Mouse (Mus musculus): ENCODE results near the gene Loxl1. TPM values are rescaled to one million over a fixed set of nuclear protein-coding genes. Genes with fewer than 3 reads are reported as not detected.

Gene Loxl1
- polyA plus RNA-seq, 1 experiment from 2014 or later: 26.0 TPM

DNA sequence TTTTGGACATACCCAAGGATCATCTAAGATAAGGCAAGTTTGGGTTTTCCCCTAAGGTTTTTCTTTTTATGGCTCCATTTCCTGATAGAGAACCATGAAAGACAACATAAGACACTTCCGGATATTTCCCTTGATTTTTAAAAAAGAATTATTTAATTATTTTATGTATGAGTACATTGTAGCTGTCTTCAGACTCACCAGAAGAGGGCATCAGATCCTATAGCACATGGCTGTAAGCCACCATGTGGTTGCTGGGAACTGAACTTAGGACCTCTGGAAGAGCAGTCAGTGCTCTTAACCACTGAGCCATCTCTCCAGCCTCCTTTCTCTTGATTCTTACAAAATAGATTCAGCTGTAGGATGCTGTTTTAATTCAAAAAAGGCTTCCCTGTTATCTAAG is 28.8 kb upstream of the Loxl1 start:
- 88% methylated on average over 1 of the region's 1 CpGs for WGBS

DNA sequence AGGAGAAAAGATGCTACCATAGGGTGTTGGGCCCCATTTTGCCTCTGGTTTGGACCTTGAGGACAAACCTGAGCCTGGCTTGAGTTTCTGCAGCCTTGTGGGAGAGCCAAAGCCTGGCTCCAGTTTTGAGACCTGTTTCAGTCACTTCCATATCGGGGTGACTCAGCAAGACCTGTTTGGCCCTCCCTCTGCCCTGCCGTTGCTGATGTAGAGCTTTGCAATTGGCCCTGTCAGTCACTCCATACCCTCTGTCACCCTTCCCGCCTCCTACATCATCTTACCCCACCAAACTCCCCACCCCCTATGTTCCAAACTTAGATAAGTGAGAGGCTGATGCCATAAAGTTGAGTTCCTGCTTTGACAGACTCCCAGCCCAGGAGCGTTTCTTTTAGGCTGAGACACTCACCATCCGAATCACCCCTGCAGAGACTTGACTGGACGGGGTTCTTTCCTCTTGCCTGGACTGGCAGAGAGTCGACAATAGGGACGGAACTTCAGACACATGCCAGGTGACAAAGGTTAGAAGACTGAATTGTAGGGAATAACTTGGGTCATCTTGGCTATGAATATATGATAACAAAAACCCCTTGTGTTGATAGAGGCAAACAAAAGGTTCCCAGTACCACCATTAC is 23.8 kb upstream of the Loxl1 start:
- no peak overlapping the region for H3K4me2 ChIP-seq (replicated peaks; ENCODE audit: low read depth, low read length)
- no peaks in the 10 kb centered on the region for H3K9me3 ChIP-seq (ENCODE audit: control insufficient read depth, low read length)
- no peaks in the 10 kb centered on the region for H3K36me3 ChIP-seq (ENCODE audit: control insufficient read depth, insufficient read depth, low read length)
- no peak overlapping the region for H3K4me3 ChIP-seq (ENCODE audit: low read length)
- H3K4me1 ChIP-seq (ENCODE audit: control insufficient read depth, insufficient read depth, low read length): no peaks in the 10 kb centered on the region
- ATAC-seq (ENCODE audit: low FRiP score, low TSS enrichment): no peak
- no peaks in the 10 kb centered on the region for H3K27me3 ChIP-seq (ENCODE audit: control insufficient read depth, insufficient read depth, low read length)
- WGBS: 68% methylated on average over 8 of the region's 8 CpGs
- no peak overlapping the region for H3K9ac ChIP-seq (ENCODE audit: low read depth, low read length)
- H3K27ac ChIP-seq (ENCODE audit: low read depth, low read length): no peak overlapping the region

More for the DNA sequence above, 28.8 kb upstream of the Loxl1 start:
- H3K9me3 ChIP-seq (ENCODE audit: control insufficient read depth, low read length): no peaks in the 10 kb centered on the region
- ATAC-seq (ENCODE audit: low FRiP score, low TSS enrichment): no peak
- 0 out of 2 replicates have a peak, but pooled peaks cover 4% of the 10 kb centered on the region for H3K4me1 ChIP-seq (ENCODE audit: control insufficient read depth, insufficient read depth, low read length)
- H3K9ac ChIP-seq (ENCODE audit: low read depth, low read length): no peak overlapping the region
- no peaks in the 10 kb centered on the region for H3K27me3 ChIP-seq (ENCODE audit: control insufficient read depth, insufficient read depth, low read length)
- no peak overlapping the region for H3K4me2 ChIP-seq (replicated peaks; ENCODE audit: low read depth, low read length)
- no peak overlapping the region for H3K4me3 ChIP-seq (ENCODE audit: low read length)
- H3K36me3 ChIP-seq (ENCODE audit: control insufficient read depth, insufficient read depth, low read length): no peaks in the 10 kb centered on the region
- no peak overlapping the region for H3K27ac ChIP-seq (ENCODE audit: low read depth, low read length)

DNA sequence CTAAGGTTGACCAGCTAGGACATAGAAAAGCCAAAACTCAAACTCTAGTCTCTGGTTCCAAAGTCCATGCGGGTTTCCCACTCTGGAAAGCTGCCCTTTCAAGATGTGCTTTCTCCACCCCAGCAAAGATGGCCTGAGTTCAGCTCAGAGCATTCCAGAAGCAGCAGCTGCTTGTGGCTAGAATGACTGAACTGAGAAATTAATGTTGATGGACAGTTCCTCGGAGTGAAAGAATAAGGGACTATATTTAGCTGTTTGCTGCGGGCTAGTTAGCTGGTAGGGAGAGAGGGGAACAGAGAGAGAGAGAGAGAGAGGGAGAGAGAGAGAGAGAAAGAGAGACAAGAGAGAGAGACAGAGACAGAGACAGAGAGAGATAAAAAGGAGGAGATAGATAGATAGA is 18.3 kb upstream of the Loxl1 start:
- Histone ChIP-seq H3K9ac (ENCODE audit: low read depth, low read length) (no peak overlapping the region), H3K27me3 (ENCODE audit: control insufficient read depth, insufficient read depth, low read length) (no peaks in the 10 kb centered on the region), H3K4me1 (ENCODE audit: control insufficient read depth, insufficient read depth, low read length) (no peaks in the 10 kb centered on the region), H3K4me3 (ENCODE audit: low read length) (no peak overlapping the region), H3K9me3 (ENCODE audit: control insufficient read depth, low read length) (no peaks in the 10 kb centered on the region), H3K27ac (ENCODE audit: low read depth, low read length) (no peak overlapping the region), H3K4me2 (replicated peaks; ENCODE audit: low read depth, low read length) (no peak overlapping the region), H3K36me3 (ENCODE audit: control insufficient read depth, insufficient read depth, low read length) (no peaks in the 10 kb centered on the region)
- WGBS: 68% methylated on average over 3 of the region's 3 CpGs
- ATAC-seq (ENCODE audit: low FRiP score, low TSS enrichment): no peak

DNA sequence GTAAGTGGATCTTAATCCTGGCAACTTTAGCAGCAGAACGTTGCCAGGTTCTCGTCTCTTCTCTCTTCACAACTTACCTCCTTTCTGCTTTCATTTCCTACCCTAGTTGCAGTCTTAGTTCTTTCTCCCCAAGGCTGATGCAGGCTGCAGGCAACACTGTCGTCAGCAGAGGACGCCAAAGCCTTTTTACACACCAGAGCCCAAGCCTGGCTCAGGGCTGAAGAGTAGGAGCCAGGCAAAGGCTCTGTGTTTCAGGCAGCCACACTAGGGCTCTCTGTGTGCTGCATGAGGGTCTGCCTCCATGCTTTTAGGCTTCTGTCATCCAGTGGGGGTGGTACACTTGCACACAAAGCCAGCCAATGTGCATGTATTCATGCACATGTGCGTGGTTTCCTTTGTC is 17.3 kb upstream of the Loxl1 start:
- Histone ChIP-seq H3K4me1 (ENCODE audit: control insufficient read depth, insufficient read depth, low read length) (no peaks in the 10 kb centered on the region), H3K27ac (ENCODE audit: low read depth, low read length) (no peak overlapping the region)
- ATAC-seq (ENCODE audit: low FRiP score, low TSS enrichment): no peak

DNA sequence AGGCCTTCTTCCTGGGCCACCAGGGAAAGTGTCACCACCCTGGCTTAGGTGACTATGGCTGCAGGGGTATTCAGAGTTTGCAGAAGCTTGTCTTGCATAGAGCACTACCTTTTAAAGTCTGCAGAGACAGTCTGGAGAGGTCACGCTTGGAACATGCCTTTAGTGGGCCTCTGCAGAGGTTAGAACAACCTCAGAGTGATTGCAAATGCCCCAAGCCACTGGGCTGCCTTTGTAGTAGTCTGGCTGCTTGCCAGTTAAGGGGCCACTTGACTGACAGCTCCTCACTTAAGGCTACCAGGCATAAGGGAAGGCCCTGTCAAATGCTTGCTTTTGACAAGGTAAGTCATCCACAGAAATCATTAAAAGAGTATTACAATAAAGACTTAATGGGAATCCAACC is 14.4 kb upstream of the Loxl1 start:
- no peaks in the 10 kb centered on the region for H3K4me1 ChIP-seq (ENCODE audit: control insufficient read depth, insufficient read depth, low read length)
- H3K9ac ChIP-seq (ENCODE audit: low read depth, low read length): no peak overlapping the region
- no peaks in the 10 kb centered on the region for H3K9me3 ChIP-seq (ENCODE audit: control insufficient read depth, low read length)
- no peaks in the 10 kb centered on the region for H3K27me3 ChIP-seq (ENCODE audit: control insufficient read depth, insufficient read depth, low read length)
- H3K36me3 ChIP-seq (ENCODE audit: control insufficient read depth, insufficient read depth, low read length): no peaks in the 10 kb centered on the region
- no peak overlapping the region for H3K4me2 ChIP-seq (replicated peaks; ENCODE audit: low read depth, low read length)
- no peak for ATAC-seq (ENCODE audit: low FRiP score, low TSS enrichment)
- no peak overlapping the region for H3K4me3 ChIP-seq (ENCODE audit: low read length)
- 48% methylated on average over 1 of the region's 1 CpGs for WGBS
- H3K27ac ChIP-seq (ENCODE audit: low read depth, low read length): no peak overlapping the region

More for the DNA sequence above, 17.3 kb upstream of the Loxl1 start:
- WGBS: 40% methylated on average over 5 of the region's 5 CpGs
- Histone ChIP-seq H3K4me2 (replicated peaks; ENCODE audit: low read depth, low read length) (no peak overlapping the region), H3K36me3 (ENCODE audit: control insufficient read depth, insufficient read depth, low read length) (no peaks in the 10 kb centered on the region), H3K9ac (ENCODE audit: low read depth, low read length) (no peak overlapping the region), H3K27me3 (ENCODE audit: control insufficient read depth, insufficient read depth, low read length) (no peaks in the 10 kb centered on the region), H3K4me3 (ENCODE audit: low read length) (no peak overlapping the region), H3K9me3 (ENCODE audit: control insufficient read depth, low read length) (no peaks in the 10 kb centered on the region)

DNA sequence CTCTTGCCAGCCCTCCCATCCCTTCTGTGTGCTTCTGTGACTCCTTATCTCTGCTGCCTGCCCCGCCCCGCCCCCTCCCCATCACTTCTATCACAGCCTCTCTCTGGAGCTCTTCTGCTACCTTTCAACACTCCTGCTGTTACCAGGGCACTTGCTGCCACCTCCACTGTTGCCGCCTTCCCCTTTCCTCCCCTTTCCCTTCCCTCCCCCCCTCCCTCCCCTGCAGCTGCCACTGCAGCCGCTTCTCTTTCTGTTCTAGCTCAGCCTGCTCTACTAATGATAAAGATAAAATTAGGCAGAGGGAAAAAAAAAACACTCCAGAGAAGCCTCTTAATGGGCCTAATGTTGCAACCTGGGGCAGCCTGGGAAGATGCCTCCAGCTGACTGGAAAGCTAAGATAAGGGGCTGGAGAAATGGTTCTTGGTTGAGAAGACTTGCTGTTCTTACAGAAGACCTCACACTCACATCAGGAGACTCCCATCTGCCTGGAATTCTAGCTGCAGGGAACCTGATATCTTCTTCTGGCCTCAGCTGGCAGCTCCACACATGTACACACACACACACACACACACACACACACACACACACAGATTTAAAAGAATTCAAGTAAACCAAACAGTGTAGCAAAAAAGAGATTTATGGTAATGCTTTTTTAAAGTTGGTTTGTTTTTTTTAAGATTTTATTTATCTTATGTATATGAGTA is 13.6 kb upstream of the Loxl1 start:
- 18% methylated on average over 4 of the region's 4 CpGs for WGBS
- Histone ChIP-seq H3K4me1 (ENCODE audit: control insufficient read depth, insufficient read depth, low read length) (no peaks in the 10 kb centered on the region), H3K36me3 (ENCODE audit: control insufficient read depth, insufficient read depth, low read length) (no peaks in the 10 kb centered on the region), H3K9me3 (ENCODE audit: control insufficient read depth, low read length) (no peaks in the 10 kb centered on the region), H3K4me2 (replicated peaks; ENCODE audit: low read depth, low read length) (no peak overlapping the region), H3K4me3 (ENCODE audit: low read length) (no peak overlapping the region), H3K27me3 (ENCODE audit: control insufficient read depth, insufficient read depth, low read length) (no peaks in the 10 kb centered on the region), H3K27ac (ENCODE audit: low read depth, low read length) (no peak overlapping the region), H3K9ac (ENCODE audit: low read depth, low read length) (no peak overlapping the region)
- no peak for ATAC-seq (ENCODE audit: low FRiP score, low TSS enrichment)

DNA sequence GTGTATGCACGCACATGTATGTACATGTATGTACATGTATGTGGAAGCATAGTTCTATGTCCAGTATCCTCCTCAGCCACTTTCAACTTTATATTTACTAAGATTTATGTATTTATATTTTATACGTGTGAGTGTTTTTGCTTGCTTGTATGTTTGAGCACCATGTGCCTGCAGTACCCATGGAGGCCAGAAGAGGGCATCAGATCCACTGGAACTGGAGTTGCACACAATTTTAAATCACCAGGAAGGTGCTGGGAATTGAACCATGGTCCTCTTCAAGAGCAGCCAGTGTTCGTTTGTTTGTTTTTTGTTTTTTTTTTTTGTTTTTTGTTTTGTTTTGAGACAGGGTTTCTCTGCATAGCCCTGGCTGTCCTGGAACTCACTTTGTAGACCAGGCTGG is 8.7 kb upstream of the Loxl1 start:
- Histone ChIP-seq H3K27ac (ENCODE audit: low read depth, low read length) (no peak overlapping the region), H3K36me3 (ENCODE audit: control insufficient read depth, insufficient read depth, low read length) (no peaks in the 10 kb centered on the region), H3K4me1 (ENCODE audit: control insufficient read depth, insufficient read depth, low read length) (0 out of 2 replicates have a peak, but pooled peaks cover 2% of the 10 kb centered on the region), H3K9ac (ENCODE audit: low read depth, low read length) (no peak overlapping the region), H3K27me3 (ENCODE audit: control insufficient read depth, insufficient read depth, low read length) (no peaks in the 10 kb centered on the region), H3K4me2 (replicated peaks; ENCODE audit: low read depth, low read length) (no peak overlapping the region), H3K4me3 (ENCODE audit: low read length) (no peak overlapping the region), H3K9me3 (ENCODE audit: control insufficient read depth, low read length) (no peaks in the 10 kb centered on the region)
- 93% methylated on average over 3 of the region's 3 CpGs for whole genome bisulfite sequencing
- no peak for ATAC-seq (ENCODE audit: low FRiP score, low TSS enrichment)

DNA sequence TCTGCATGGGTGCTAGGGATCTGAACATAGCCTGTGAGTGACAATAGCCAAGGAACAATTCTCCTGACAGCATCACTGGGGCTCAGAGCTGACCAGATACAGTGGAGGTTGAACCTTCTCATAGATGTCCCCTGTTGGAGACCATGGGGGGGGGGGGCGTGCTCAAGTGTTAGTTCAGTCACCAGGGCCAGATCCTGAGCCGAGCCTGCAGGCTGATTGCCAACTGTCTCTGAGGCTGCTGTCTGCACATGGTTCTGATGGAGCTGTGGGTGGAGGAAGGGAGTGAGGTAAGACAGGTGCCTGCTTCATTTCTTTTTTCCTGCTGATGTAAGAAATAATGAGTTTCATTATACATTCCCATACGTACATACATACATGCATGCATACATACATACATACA is 5.3 kb upstream of the Loxl1 start:
- no peak overlapping the region for H3K4me2 ChIP-seq (replicated peaks; ENCODE audit: low read depth, low read length)
- H3K4me3 ChIP-seq (ENCODE audit: low read length): no peak overlapping the region
- H3K27ac ChIP-seq (ENCODE audit: low read depth, low read length): no peak overlapping the region
- peaks cover 20% of the 10 kb centered on the region for H3K4me1 ChIP-seq (ENCODE audit: control insufficient read depth, insufficient read depth, low read length)
- WGBS: 90% methylated on average over 3 of the region's 3 CpGs
- H3K27me3 ChIP-seq (ENCODE audit: control insufficient read depth, insufficient read depth, low read length): no peaks in the 10 kb centered on the region
- ATAC-seq (ENCODE audit: low FRiP score, low TSS enrichment): no peak
- H3K36me3 ChIP-seq (ENCODE audit: control insufficient read depth, insufficient read depth, low read length): no peaks in the 10 kb centered on the region
- no peaks in the 10 kb centered on the region for H3K9me3 ChIP-seq (ENCODE audit: control insufficient read depth, low read length)
- H3K9ac ChIP-seq (ENCODE audit: low read depth, low read length): no peak overlapping the region

DNA sequence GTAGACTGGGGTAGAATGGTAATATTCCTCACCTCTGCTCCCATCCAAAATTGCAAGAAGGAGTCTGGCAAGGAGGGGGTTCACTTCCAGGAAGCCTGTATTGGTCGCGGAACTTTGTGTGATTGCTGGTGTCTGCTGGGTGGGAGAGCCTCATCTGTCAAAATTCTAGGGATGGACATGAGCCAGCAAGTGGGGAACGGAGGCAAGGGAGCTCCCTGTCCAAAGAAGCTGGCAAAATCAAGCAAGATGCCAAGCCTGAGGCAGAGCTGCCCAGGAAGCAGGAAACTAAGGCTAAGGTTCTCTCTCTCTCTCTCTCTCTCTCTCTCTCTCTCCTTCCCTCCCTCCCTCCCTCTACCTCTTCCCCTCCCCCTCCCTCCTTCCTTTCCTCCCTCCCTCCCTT is 4.4 kb upstream of the Loxl1 start:
- peaks cover 30% of the 10 kb centered on the region for H3K4me1 ChIP-seq (ENCODE audit: control insufficient read depth, insufficient read depth, low read length)
- H3K4me3 ChIP-seq (ENCODE audit: low read length): no peak overlapping the region
- no peak overlapping the region for H3K4me2 ChIP-seq (replicated peaks; ENCODE audit: low read depth, low read length)
- 0 out of 2 replicates have a peak, but pooled peaks cover 4% of the 10 kb centered on the region for H3K27me3 ChIP-seq (ENCODE audit: control insufficient read depth, insufficient read depth, low read length)
- H3K9me3 ChIP-seq (ENCODE audit: control insufficient read depth, low read length): no peaks in the 10 kb centered on the region
- 67% methylated on average over 3 of the region's 3 CpGs for WGBS
- H3K36me3 ChIP-seq (ENCODE audit: control insufficient read depth, insufficient read depth, low read length): no peaks in the 10 kb centered on the region
- H3K9ac ChIP-seq (ENCODE audit: low read depth, low read length): no peak overlapping the region
- no peak overlapping the region for H3K27ac ChIP-seq (ENCODE audit: low read depth, low read length)
- ATAC-seq (ENCODE audit: low FRiP score, low TSS enrichment): no peak

Measured in kidney, embryonic 14.5 days (tissue).